Mouse (Mus musculus) Muller cell, postnatal 12 days (primary cell): ENCODE measurements at regions not wholly inside any gene's neighbourhood (a gene's known extent, or its start where the extent isn't known, plus 50 kb on each side); places are given as distances from the start of the nearest gene placed in this dataset.
"Not testable (repeated sequence)": the region's sequence is repeated elsewhere in the genome, so short reads cannot be mapped to it uniquely, and the experiment has no call there.

Experiments used
- DNase-seq: peaks from one replicate; pipeline ENCODE4 v3.0.0-alpha.2; 2015; ENCODE audit errors: inconsistent ontology term

DNA sequence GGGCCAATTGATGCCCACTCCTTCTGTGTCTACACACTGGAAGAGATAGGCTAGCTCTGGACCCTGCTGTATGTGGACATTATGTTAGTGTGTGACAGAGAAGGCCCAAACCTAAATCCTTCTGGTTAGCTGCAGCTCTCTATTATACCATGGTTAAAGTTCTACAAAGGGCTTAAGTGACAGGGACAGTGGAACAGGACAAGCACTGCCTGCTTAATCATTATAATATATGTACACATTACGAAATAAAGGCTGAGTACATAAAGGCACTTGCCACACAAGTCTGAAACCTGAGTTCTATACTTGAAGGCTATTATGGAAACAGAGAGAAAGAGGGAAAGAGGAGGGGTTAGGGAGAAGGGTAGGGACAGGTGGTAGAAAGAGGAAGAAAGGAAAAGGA is 55.2 kb downstream of the Rdh14 start:
- DNase-seq: no peak

DNA sequence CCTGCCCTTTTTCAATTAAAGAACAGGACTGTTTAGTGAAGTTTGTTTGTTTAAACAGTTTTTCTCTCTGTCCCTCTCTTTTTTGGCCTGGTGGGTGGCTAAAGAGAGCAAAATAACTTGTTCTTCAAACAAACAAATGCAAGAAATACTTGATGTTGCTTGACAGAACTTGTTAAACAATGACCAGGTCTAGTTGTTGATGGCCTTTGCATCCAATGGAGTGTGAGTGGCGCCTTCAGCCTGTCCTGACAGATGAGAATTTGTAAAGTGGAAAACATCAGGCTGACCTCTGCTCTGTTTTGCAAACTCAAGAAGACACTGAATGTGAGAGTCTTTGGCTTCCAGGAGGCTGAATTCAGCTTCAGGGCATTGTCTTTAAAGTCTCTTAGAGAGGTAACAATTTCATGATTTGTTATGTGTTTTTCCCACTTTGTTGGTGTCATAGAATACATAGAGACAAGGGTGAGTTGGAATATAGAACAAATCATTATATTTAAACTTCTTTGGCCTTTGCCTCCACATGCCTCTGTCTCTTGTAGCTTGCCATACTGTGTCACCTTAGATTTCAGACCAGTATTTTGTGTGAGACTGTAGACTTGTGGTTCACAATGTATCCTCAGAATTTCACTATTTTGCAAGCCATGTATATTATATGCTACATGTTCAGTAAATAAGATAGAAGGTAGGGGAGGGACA is 67.5 kb downstream of the Rdh14 start:
- DNase-seq: no peak

DNA sequence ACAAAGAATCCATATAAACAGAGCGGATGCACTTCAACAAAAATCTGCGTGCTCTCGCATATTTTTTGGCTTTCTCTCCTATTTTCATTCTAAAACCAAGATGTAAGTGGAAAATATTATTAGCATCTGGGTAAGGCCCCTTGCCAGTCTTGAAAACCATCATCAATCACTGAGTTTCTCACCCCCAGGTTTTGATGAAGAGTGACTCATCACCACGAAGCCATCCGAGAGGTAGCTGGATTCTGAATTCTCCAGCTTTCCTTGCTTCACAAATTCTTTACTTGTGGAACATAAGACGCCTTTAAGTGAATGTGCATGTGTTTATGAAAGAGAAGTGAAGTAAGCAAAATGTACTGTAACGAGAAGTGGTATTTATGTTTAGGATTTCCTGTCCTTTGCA is 71.2 kb downstream of the Rdh14 start:
- no peak for DNase-seq

DNA sequence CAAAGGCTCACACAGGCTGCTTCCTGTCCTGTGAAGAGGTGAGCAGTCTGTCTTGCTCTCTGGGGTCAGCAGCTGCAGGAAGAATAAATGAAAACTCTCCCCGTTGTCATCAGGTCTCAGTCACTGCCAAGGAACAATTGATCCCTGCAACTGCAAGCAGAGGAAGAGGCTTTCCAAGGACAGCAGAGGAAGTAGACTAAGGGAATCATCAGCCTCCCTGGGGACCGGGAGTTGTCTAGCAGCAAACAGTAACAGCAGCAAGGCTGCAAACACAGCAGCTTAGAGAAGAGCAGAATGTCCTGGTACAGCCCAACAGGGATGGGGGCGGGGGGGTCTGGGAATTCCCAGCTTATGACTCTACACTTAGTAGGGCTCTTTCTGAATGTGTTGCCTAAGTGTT is 72.4 kb downstream of the Rdh14 start:
- DNase-seq: no peak

DNA sequence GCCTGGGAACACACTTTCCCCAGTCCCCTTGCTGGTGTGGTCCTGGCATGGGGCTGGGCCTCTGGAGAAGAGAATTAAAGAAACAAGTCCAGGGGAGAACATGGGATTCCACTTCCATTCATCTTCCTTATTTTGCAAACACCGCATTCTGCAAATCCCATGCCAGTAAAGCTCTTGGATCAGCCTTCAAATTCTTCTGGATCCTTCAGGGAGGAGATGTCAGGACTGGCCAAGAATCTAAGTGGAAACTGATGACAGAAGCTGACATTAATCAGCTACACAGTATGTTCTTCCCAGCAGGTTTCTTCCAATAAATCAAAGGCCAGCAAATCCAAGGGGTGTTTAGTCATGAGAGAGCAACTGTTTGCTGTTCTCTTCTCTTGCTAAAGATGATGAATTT is 83.4 kb downstream of the Rdh14 start:
- no peak for DNase-seq

DNA sequence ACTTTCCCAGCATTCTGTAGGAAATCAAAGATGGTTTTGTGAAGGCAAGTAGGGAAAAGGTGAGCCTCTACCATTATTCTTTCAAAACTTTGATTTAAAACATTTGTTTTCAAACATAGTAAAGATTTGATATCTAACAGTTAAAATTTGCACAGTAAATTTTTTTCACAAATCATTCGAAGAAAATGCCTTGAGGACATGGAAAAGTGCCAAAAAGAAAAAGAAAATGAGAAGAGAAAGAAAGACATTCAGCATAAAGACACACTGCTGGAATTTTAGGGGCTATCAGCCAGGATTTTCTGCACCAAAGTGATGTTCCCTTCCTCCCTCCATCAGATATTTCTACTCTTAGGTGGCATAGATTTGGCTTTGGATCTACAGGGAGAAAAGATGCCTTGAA is 90.2 kb downstream of the Rdh14 start:
- no peak for DNase-seq

DNA sequence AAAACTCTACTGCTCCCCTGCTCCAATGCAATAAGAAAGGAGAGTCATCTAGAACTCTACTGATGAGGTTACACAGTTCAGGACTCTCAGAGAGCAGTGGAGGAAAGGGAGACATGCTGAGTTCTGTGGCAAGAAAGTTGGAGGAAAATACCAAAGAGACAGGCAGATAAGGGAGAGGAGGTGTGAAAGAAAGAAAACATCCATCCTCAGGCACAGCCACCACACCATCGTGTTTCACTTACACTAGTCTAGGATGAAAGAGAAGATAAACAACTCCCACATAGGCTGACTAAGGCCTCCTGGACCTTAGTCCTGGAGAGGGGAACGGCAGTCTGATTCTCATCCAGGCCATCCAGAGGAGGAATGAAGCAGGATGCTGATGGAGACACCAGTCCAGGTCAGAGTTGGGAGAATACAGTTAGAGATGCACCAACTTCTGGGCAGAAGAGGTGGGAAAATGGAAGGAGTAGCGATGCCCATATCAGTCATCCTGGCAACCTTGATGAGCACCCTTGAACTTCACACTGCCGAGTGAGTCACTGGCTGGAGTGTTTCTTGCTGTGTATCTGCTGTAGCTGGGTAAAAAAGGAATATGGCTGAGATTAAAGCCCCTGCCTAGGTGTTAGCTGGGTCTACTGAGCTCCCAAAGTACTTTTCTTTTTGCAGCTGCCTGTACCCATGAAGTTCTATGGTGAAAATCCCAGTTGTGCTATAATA is 91.9 kb downstream of the Rdh14 start:
- DNase-seq: no peak

DNA sequence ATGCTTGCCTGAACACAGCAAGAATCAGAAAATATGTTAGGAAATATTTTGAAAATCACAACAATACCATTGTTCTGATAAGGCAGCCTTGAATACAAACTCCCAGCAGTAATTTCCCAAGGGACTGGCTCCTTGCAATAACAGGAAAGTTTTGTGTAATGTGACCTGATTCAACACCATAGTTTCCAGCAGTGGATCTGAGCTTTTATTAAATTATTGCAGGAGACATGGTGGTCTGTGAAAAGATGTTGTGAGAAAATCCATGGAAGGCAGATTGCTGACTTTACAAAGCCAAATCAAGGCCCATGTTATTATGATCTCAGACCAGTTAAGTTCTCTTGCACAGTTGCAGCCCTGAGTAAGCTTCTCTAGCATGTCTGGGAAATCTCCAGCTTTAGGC is 116.1 kb downstream of the Rdh14 start:
- DNase-seq: no peak

DNA sequence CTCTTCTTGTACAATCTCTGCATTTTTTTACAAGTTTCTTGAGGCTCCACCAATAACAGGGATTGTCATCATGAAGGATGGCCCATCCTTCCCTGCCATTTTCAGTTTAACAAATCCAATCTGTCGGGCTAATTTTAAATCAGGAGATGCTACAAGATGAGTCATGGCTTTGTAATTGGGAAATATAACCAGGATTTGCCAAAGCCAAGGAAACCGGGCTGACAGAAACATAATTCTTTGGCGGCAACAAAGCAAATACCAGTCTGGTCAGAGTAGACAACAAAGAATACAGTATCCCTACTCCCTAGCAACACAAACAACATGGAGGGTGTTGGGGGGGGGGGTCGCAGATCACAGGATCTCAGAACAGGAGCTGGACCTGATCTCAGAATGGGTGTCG is 123.0 kb downstream of the Rdh14 start:
- DNase-seq: peak; percentile 93

DNA sequence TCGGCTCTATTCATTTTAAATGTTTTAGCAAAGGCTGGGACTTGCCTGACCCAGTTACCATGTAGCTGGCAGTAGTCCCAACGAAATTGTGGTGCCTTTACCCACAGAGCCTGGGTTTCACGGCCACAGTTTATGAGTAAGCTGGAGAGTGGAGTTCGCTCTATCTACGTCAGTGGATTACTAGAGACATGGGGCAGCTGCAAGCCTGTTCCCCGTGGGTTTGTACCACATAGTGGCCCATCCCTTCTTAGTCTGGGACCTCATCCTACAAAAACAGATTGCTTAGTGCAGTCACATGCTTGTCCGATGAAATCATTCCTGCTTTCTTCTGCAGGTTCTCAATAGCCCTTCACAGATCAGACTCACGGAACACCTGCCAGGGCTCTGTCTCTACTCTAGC is 123.7 kb downstream of the Rdh14 start:
- DNase-seq: peak; percentile 88

DNA sequence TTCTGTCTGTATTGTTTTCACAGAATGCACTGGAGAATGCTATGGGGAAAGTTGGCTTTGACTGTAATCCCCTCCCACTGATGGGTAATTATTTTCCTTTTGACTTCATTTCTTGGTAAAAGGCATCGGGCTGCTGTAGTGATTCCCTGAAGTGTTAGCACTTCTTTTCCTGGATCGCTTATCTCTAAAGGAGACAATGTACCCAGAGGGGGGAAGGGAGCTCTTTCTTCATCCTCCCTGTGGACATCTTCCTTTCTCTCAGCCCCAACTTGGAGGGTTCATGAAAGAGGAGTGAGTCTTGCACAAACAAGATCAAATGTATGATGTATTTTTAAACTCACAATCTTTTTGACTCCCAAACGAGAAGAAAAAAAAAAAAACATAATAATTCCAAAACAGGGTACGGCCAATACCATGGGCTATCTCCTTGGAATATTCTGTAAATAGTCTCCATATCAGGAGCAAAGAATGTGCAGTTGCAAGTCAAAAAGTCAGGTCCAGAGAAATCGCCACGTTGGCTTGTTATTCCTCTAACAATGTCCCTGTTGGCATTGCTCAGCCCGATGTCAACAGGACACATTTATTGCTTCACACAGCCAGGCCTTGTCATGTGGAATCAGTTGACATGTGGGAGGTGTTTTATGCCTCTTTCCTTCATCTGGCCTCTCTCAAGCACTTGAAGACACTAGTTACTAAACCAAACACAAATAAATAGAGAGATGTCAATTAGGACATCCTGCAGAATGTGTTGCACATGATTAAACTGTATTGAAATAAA is 134.1 kb downstream of the Rdh14 start:
- DNase-seq: no peak

DNA sequence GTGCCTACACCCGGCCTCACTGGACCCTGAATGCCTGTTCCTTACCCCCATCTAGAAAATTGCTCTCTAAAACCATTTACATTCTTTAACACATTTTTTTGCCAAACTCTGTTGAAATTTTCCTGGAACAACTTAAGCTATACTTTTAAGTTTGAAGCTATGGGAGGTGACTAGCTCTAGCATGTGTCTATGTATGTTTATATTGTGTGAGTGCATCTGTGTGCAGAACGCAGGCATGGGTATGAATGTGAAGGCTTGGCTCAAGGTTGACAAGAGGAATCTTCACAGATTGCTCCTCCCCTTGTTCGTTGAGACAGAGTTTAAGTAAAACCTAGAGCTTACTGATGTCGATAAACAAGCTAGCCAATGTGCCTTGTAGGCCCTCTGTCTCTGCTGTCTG is 135.4 kb downstream of the Rdh14 start:
- DNase-seq: no peak

DNA sequence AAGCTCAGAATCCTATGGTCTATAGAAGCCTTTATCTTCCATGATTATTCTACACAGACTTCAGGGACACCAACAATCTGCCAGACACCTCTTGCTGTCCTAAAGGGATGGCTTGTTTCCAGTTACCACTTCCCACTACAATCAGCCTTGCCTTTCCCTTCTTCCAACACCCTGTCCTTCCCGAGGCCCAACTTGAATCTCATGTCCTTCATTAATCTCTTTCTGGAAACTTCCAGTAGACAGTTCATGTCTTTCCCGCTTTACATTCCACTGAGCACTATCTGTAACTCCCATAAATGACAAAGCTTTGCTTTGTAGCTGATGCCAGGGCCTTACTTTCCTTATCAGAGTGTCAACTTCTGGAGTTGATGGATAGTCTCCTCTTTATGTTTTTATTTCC is 138.5 kb downstream of the Rdh14 start:
- no peak for DNase-seq

DNA sequence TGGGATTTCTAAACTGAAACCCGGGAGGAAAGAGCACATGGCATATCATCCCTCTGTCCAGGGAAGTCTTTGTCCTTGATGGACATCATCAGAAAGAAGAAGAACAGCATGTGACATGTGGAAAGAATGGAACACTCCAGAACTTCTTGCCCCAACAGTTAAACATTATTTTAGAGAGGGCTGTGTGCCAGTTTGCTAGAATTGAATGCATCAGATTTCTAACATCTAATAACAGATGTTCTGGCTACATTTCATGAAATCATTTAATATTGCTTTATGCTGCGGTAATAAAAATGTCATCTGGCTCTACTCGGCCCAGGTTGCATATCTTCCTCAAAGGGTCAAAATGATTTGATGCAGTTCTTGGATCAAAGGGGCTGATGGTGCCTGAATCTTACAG is 140.4 kb downstream of the Rdh14 start:
- no peak for DNase-seq

DNA sequence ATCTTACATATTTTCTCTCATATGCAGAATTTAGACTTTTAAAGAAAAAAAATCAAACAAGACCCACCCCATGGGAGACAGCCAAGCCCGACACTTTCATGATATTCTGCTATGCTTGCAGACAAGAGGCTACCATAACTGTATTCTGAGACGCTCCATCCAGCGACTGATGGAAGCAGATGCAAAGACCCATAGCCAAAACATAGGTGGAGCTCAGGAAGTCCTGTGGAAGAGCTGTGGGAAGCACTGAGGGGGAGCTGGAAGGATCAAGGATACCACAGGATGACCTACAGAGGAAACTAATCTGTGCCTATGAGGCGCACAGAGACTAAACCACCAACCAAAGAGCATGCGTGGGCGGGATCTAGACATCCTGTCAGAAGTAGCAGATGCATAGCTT is 143.4 kb downstream of the Rdh14 start:
- no peak for DNase-seq

DNA sequence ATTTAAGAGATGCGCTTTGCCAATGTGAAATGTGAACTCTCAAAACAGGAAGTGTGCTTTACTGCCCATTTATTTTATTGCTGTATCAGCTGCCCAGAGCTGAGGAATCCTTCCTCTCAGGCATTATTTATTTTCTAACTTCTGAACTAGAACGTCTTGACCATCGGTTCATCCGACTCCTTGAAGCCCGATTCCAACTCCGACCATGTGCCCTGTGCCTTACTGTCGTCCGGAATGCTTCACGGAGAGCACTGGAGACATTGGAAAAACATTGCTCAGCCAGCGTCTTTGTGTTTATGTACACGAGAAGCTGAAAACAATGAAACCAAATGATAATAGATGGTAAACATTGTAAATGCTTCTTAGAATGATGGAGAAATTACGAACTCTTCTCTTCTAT is 145.7 kb downstream of the Rdh14 start:
- DNase-seq: no peak

DNA sequence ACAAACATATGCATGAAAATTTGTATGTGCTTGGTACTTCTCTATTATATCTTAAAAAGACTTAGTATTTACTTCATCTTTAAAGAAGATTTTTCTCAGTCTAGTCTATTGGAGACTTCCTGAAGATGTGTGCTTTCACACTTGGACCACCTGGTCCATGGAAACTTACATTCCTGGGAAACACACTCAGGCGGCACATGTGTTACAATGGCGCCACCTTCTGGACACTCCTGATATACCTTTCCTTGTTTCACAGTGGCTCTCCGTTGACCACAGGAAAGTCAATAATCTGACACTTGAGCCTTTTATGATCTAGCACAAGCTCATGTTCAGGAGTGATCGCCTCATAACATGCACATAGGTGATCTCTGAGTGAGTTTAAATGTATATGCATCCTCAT is 146.5 kb downstream of the Rdh14 start:
- DNase-seq: peak; percentile 26

DNA sequence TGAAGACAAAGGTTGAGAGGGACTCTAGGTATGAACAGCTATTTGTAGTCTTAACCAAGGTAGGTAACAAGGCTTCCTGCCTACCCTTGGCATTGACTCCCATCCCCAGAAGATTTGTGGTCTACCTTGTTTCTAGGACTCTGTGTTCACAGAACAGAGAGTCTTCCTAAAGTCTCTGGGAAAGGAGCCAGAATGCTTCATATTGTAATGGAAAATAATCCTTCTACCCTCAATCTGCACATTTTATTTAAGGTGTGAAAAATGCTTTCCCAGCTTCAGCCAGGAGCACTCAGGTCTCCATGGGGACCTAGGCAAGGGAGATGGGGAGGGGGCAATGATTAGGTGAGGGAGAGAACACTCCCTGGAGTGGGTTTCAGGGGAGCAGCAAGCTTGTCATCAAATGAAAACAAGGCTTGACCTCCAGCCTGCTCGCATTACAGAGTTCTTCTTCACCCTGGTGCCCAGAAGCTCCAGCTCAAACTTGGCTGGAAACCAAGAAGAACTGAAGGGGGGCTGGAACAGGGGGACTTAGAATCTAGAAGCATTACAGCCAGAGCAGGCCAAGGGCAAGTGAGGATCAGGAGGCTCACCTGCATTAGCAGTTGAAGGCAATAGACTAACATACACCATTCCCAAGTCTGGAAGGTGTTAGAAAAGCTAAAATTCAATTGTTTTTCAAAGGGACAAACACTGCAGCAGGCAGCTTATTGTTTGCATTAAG is 159.1 kb downstream of the Rdh14 start:
- DNase-seq: no peak

DNA sequence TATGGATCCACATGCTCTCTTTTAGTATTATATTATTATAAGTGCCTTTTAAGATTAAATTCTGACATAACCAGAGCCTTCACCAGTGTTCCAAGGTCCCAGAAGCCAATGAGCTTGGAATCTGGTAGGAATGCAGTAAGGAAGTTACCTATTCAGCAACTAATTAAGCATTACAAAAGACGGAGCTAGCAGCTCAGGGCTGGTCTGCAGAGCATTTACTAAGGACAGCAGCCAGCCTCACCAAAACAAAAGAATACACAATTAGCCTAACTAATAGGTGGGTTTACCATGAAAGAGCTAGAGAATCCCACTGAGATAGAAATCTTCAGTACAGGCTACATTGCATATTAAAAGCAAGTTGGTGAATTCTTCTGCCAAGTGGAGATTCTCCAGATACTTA is 164.1 kb downstream of the Rdh14 start:
- not testable (repeated sequence) for DNase-seq

DNA sequence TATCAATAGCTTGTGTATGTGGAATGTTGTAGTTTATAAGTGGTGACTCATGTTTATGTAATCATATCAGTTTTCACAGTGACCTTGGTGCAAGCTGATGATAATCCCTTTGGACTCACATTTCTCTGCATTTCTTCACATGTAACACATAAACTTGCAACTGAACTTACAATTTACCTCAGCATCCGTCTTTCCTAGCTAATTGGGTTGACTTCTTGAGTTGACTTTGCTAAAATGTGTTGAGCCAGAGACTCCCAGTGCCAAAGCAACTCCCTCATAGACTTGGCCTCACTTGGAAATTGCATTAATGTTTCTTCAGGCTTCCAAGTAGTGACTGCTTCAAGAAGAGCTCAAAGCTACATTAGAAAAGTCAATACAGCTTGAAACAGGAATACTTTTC is 172.4 kb downstream of the Rdh14 start:
- no peak for DNase-seq

DNA sequence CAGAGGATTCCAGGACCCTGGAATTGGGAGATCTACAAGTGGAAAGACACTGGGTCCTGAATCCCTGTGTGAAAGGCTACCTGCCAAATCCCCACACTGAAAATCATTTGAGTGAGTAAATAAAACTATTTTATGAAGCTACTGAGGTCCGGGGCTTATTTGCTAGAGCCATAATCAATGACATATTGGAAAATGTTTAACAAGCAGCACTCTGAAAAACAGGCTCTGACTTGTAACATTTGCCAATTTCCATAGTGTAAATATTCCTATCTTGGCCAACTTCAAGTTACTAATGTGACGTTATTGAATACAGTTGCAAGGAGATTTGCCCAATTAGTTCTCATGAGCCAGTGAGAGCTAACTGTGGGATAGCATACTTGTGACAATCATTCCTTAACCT is 177.3 kb downstream of the Rdh14 start:
- DNase-seq: no peak

DNA sequence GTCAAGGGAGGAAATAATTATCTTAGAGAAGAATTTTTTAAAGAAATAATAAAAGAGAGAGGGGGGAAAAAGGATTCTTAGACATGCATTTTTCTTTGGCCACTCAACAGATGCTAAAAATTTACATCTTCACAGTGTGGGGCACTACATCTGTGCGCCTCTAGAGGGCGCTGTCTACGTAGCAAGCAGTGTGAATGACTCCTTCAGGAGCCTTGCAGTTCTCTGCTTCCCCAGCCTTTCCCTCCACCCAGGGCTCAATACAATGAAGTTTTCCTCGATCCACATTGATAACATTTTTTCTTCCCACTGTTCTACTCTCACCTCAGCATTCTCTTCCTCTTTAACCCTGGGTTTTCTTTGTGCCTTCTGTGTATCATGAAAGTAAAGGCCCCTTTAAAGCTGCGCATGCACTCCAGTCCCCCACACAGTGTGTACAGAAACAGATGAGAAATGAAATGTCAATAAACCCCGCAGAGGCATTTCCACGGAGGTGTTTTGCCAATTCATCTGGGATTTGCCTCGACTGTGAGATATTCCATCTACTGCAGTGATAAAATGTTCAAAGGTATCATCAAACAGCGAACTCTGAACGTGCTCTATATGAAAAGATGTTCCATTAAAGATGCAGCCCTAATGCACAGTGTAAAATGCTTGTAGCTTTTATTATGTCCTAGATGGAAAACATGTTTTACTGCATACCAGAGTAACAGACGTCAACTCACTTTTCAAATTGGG is 181.2 kb downstream of the Rdh14 start:
- no peak for DNase-seq
